Mouse (Mus musculus): ENCODE results near the gene Prn. TPM values are rescaled to one million over a fixed set of nuclear protein-coding genes. Genes with fewer than 3 reads are reported as not detected.

Prn gene
- not detected in 2 replicates for total RNA-seq (2014; rRNA removed; ENCODE audit: low replicate concordance)
- polyA plus RNA-seq (2015; fragmentation: Nextera tagmentation; extraction: Ambion mirVana) = not detected in 2 replicates

DNA sequence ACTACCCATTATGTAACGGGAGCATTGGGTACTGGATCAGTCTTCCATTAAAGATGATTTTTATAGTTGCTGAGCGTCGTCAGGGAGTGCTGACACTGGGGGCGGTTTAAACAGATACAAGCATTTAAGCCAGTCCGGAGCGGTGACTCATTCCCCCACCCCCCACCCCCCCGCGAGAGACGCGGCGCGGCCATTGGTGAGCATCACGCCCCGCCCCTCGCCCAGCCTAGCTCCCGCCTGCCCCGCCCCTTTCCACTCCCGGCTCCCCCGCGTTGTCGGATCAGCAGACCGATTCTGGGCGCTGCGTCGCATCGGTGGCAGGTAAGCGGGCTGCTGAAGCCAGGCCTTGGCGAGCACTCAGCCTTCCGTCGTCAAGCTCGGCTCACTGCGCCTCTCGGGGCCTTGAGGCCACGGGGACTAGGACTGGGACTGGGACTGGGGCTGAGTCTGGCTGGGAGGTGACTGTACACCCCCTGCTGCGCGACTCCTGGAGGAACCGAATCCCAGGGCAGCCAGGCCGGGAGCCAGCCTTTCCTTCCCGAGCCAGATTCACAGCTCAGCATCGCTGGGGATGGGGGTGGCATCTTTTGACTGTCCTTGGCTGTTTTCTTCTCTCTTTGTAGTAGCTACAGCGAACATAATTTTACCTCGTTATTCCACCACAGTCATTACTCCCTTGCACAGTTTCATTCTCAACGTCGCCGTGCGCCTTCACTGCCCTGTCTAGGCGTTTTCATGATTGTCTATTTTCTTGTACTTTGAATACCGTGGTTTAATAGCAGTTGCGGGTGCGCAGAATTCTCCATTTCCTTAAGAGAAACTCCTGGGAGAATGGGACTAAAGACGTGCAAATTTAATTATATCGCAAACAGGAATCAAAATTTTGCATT, at the start of gene Prn, which contains the start of gene Prnp:
Gene Prn (plus strand): TSS at position 275 of the 890 bp plus-strand sequence.
Gene Prnp (plus strand): TSS at position 246 of the 890 bp plus-strand sequence.
- WGBS = 4% methylated on average over 52 of the region's 52 CpGs
- TF ChIP-seq CTCF (IDR thresholded peaks at IDR 0.05; ENCODE audit: low read depth) (no peak), EP300 (IDR thresholded peaks at IDR 0.05; ENCODE audit: low read depth) (no peak)
- Histone ChIP-seq H3K9me3 (replicated peaks; ENCODE audit: control insufficient read depth, low read length) (no peaks in the 10 kb centered on the region), H3K27me3 (ENCODE audit: control insufficient read depth, insufficient read depth, low read length) (no peaks in the 10 kb centered on the region), H3K4me2 (ENCODE audit: low read depth, low read length) (peak within 1 kb of the TSS; percentile 67), H3K27ac (ENCODE audit: low read depth) (peak within 1 kb of the TSS; percentile 88), H3K4me1 (ENCODE audit: control insufficient read depth, insufficient read depth) (peaks cover 39% of the 10 kb centered on the region), H3K9ac (replicated peaks; ENCODE audit: low read depth, low read length) (peak within 1 kb of the TSS; percentile 79), H3K36me3 (replicated peaks; ENCODE audit: control insufficient read depth, insufficient read depth, low read length) (peaks cover 4% of the 10 kb centered on the region; the same call in 1 of the 2 replicates), H3K4me3 (ENCODE audit: low read depth, low read length) (peak within 1 kb of the TSS; percentile 73)
- DNase-seq (ENCODE audit: low spot score) = peak; percentile 95
- ATAC-seq (ENCODE audit: insufficient read depth, low read depth) = peak; percentile 95

DNA sequence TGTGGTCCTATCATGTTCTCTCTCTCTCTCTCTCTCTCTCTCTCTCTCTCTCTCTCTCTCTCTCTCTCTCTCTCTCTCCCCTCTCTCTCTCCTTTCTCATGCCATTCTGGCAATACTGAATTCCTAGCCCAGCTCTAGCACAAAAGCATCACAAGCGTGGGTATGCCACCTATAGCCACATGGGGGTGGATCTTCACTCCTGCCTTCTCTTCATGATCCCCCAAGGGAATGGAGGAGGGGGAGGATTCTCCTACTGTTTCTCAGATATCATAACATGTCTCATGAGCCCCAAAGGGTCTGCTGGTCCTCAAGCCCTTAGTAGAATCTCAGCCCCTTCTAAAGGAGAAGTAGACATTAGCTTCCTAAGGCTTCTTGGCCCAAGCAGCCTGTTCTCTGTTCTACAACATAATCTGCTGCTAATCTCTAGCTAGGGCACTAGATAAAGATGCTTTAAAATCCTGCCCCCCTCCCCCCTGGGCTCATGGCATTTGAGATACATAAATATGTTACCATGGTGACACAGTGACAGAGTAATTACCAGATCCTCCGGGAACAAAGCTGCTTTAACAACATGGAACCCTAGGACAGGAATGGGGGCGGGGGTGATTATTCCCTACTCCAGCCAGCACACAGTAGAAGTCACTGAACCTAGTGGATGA, 47.0 kb upstream of the Prn start:
- TF ChIP-seq EP300 (IDR thresholded peaks at IDR 0.05; ENCODE audit: low read depth) (no peak), CTCF (IDR thresholded peaks at IDR 0.05; ENCODE audit: low read depth) (no peak)
- Histone ChIP-seq H3K4me1 (ENCODE audit: control insufficient read depth, insufficient read depth) (no peaks in the 10 kb centered on the region), H3K9me3 (replicated peaks; ENCODE audit: control insufficient read depth, low read length) (peaks cover 8% of the 10 kb centered on the region; the same call in 1 of the 2 replicates)

DNA sequence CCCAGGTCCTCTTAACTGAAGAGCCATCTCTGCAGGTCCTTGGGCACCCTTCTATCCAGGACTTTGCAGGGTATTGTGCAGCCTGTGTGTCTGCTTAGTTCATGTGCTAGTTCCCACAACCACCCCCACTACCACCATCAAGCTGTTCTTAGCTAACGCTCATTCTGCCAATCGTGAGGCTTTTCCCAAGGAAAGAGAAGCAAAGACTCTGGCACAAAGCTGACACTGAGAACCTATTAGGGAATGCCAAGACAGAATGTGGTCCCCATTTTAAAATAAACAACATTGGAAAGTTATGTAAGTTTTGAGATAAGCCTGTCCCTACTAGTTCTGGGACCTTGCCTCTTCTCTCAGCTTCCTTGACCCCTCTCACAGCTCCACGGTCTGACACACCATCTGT, 46.3 kb upstream of the Prn start:
- H3K4me1 ChIP-seq (ENCODE audit: control insufficient read depth, insufficient read depth) = no peaks in the 10 kb centered on the region
- WGBS = 65% methylated on average over 3 of the region's 3 CpGs
- no peak overlapping the region for H3K4me2 ChIP-seq (ENCODE audit: low read depth, low read length)
- H3K27ac ChIP-seq (ENCODE audit: low read depth) = no peak overlapping the region
- no peaks in the 10 kb centered on the region for H3K27me3 ChIP-seq (ENCODE audit: control insufficient read depth, insufficient read depth, low read length)
- no peak for ATAC-seq (ENCODE audit: insufficient read depth, low read depth)
- no peak for DNase-seq (ENCODE audit: low spot score)
- H3K4me3 ChIP-seq (ENCODE audit: low read depth, low read length) = no peak overlapping the region
- TF ChIP-seq CTCF (IDR thresholded peaks at IDR 0.05; ENCODE audit: low read depth) (no peak), EP300 (IDR thresholded peaks at IDR 0.05; ENCODE audit: low read depth) (no peak)
- H3K9ac ChIP-seq (replicated peaks; ENCODE audit: low read depth, low read length) = no peak overlapping the region
- no peaks in the 10 kb centered on the region for H3K36me3 ChIP-seq (replicated peaks; ENCODE audit: control insufficient read depth, insufficient read depth, low read length)
- H3K9me3 ChIP-seq (replicated peaks; ENCODE audit: control insufficient read depth, low read length) = peaks cover 8% of the 10 kb centered on the region; the same call in 1 of the 2 replicates

More for the DNA sequence above, 47.0 kb upstream of the Prn start:
- Histone ChIP-seq H3K27ac (ENCODE audit: low read depth) (no peak overlapping the region), H3K4me2 (ENCODE audit: low read depth, low read length) (no peak overlapping the region), H3K9ac (replicated peaks; ENCODE audit: low read depth, low read length) (no peak overlapping the region), H3K36me3 (replicated peaks; ENCODE audit: control insufficient read depth, insufficient read depth, low read length) (no peaks in the 10 kb centered on the region), H3K4me3 (ENCODE audit: low read depth, low read length) (no peak overlapping the region), H3K27me3 (ENCODE audit: control insufficient read depth, insufficient read depth, low read length) (no peaks in the 10 kb centered on the region)
- ATAC-seq (ENCODE audit: insufficient read depth, low read depth) (no peak), DNase-seq (ENCODE audit: low spot score) (no peak)
- WGBS = 70% methylated on average over 3 of the region's 3 CpGs

DNA sequence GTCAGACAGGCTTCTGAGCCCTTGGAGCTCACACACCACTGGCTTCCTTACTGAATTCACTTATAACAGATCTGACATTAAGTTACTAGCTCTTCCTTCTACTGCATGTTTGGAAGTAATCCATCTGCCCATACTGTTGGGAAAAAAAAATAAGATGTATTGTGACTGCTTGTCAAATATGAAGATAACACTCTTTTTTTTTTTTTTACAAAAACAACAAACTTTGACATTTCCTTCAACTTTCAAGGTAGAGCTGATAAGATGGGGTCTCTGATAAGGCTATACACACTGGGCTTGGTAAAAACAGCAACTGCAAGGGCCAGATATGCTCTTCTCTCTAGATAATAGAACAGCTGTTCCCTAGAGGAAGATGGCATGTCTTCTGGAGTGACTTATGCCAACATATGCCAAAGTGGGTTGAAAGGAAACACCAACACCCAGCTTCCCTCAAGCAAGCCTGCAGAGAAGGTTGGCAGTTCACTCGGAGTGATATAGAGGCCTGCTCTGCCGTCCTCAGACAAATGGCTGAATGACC, 45.4 kb upstream of the Prn start:
- 81% methylated on average over 2 of the region's 2 CpGs for WGBS
- no peak for ATAC-seq (ENCODE audit: insufficient read depth, low read depth)
- no peak for TF ChIP-seq EP300 (IDR thresholded peaks at IDR 0.05; ENCODE audit: low read depth)
- TF ChIP-seq CTCF (IDR thresholded peaks at IDR 0.05; ENCODE audit: low read depth) = no peak
- H3K27me3 ChIP-seq (ENCODE audit: control insufficient read depth, insufficient read depth, low read length) = no peaks in the 10 kb centered on the region
- H3K4me3 ChIP-seq (ENCODE audit: low read depth, low read length) = no peak overlapping the region
- no peak overlapping the region for H3K9ac ChIP-seq (replicated peaks; ENCODE audit: low read depth, low read length)
- no peaks in the 10 kb centered on the region for H3K4me1 ChIP-seq (ENCODE audit: control insufficient read depth, insufficient read depth)
- H3K9me3 ChIP-seq (replicated peaks; ENCODE audit: control insufficient read depth, low read length) = peaks cover 8% of the 10 kb centered on the region; the same call in 1 of the 2 replicates
- H3K4me2 ChIP-seq (ENCODE audit: low read depth, low read length) = no peak overlapping the region
- H3K27ac ChIP-seq (ENCODE audit: low read depth) = no peak overlapping the region
- H3K36me3 ChIP-seq (replicated peaks; ENCODE audit: control insufficient read depth, insufficient read depth, low read length) = no peaks in the 10 kb centered on the region
- no peak for DNase-seq (ENCODE audit: low spot score)

DNA sequence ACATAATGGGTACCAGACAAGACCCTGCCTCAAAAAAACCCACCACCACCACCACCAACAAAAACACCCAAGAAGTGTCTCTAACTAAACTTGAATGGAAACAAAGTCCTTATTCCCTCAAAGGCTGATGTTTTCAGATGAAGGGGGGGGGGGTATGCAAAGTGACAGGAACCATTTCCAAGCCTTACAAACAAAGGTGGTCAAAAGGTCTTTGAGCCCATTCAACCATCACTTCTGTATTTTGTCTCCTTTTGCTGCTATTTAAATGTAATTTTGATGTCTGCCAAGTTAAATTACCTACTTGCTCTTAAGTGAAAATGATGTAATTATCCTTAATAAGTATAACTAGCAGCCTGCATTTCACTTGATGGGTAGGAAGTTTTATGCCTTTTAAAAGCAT, 43.1 kb upstream of the Prn start:
- ATAC-seq (ENCODE audit: insufficient read depth, low read depth) (no peak), DNase-seq (ENCODE audit: low spot score) (no peak)
- H3K27me3 ChIP-seq (ENCODE audit: control insufficient read depth, insufficient read depth, low read length) = no peaks in the 10 kb centered on the region
- H3K9ac ChIP-seq (replicated peaks; ENCODE audit: low read depth, low read length) = no peak overlapping the region
- TF ChIP-seq CTCF (IDR thresholded peaks at IDR 0.05; ENCODE audit: low read depth) (no peak), EP300 (IDR thresholded peaks at IDR 0.05; ENCODE audit: low read depth) (no peak)
- H3K4me3 ChIP-seq (ENCODE audit: low read depth, low read length) = no peak overlapping the region
- H3K27ac ChIP-seq (ENCODE audit: low read depth) = no peak overlapping the region
- no peaks in the 10 kb centered on the region for H3K4me1 ChIP-seq (ENCODE audit: control insufficient read depth, insufficient read depth)
- no peaks in the 10 kb centered on the region for H3K9me3 ChIP-seq (replicated peaks; ENCODE audit: control insufficient read depth, low read length)
- H3K4me2 ChIP-seq (ENCODE audit: low read depth, low read length) = no peak overlapping the region
- H3K36me3 ChIP-seq (replicated peaks; ENCODE audit: control insufficient read depth, insufficient read depth, low read length) = no peaks in the 10 kb centered on the region
